ENCODE assay signal across 23 mouse cellular contexts in the genomic region with DNA sequence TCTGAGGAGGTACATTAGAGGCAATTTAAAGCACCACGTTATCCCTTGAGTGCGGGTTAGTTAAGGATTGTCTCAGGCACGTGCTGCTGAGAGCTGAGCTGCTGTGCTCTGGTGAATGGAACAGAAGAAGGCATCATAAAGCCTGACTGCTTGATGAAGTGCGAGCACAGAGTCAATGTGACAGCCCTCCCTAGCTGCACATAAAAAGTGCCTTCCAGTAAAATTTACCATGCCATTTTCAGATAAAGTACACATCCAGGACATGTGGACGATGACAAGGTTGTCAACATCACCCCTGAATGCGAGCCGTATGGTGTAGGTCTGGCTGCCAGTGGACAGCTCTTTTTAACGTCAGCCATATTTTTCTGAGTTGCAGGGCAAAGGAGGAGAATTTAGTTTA. TPM values are rescaled to one million over a fixed set of nuclear protein-coding genes. Genes with fewer than 3 reads are reported as not detected.
DNase-seq lines count a peak whose midpoint lies in the region; ATAC-seq lines count a peak whose summit lies in the region.
"Had no signal": no experiment of that assay in that cellular context is flagged by ENCODE, and none has a peak within 500 bp of the region (broad histone marks: within the 10 kb centered on the region; RNA-seq: fewer than 3 reads in every experiment).

No protein-coding gene starts in this region.

- H3K27me3 ChIP-seq in hindbrain, embryonic 15.5 days = no peaks in the 10 kb centered on the region
- no peaks in the 10 kb centered on the region for H3K27me3 ChIP-seq in hindbrain, embryonic 11.5 days (ENCODE audit: control insufficient read depth, insufficient read depth, low read length)
- H3K27me3 ChIP-seq in lung, embryonic 16.5 days (ENCODE audit: control insufficient read depth, insufficient read depth, low read depth, low read length) = no peaks in the 10 kb centered on the region
- H3K27me3 ChIP-seq in limb, embryonic 13.5 days = no peaks in the 10 kb centered on the region
- H3K27me3 ChIP-seq in intestine, embryonic 15.5 days (replicated peaks) = no peaks in the 10 kb centered on the region
- H3K27me3 ChIP-seq: CH12.LX; forebrain, embryonic 12.5 days; liver, embryonic 15.5 days had no signal

- H3K27ac ChIP-seq in hindbrain, embryonic 15.5 days (replicated peaks) = no peak overlapping the region
- no peak overlapping the region for H3K27ac ChIP-seq in hindbrain, embryonic 11.5 days (ENCODE audit: low read depth, low read length)
- H3K27ac ChIP-seq in lung, embryonic 16.5 days (ENCODE audit: low read length) = peak overlapping the region; percentile 37; the same call in 1 of the 2 replicates
- H3K27ac ChIP-seq in limb, embryonic 13.5 days = peak overlapping the region; percentile 75
- H3K27ac ChIP-seq in intestine, embryonic 15.5 days = no peak overlapping the region
- H3K27ac ChIP-seq: forebrain, embryonic 12.5 days; heart, adult 2 months; liver, embryonic 15.5 days; midbrain, embryonic 10.5 days had no signal

- H3K4me3 ChIP-seq in hindbrain, embryonic 15.5 days = no peak overlapping the region
- no peak overlapping the region for H3K4me3 ChIP-seq in hindbrain, embryonic 11.5 days (ENCODE audit: low read depth, low read length)
- no peak overlapping the region for H3K4me3 ChIP-seq in lung, embryonic 16.5 days (ENCODE audit: low read length)
- no peak overlapping the region for H3K4me3 ChIP-seq in limb, embryonic 13.5 days
- no peak overlapping the region for H3K4me3 ChIP-seq in intestine, embryonic 15.5 days (replicated peaks)
- H3K4me3 ChIP-seq: forebrain, embryonic 12.5 days; heart, adult 2 months; liver, embryonic 15.5 days; midbrain, embryonic 10.5 days had no signal

- no peaks in the 10 kb centered on the region for H3K36me3 ChIP-seq in hindbrain, embryonic 15.5 days
- no peaks in the 10 kb centered on the region for H3K36me3 ChIP-seq in hindbrain, embryonic 11.5 days (ENCODE audit: control insufficient read depth, insufficient read depth, low read length)
- H3K36me3 ChIP-seq in lung, embryonic 16.5 days (ENCODE audit: control insufficient read depth, insufficient read depth, low read length) = no peaks in the 10 kb centered on the region
- H3K36me3 ChIP-seq in limb, embryonic 13.5 days = no peaks in the 10 kb centered on the region
- H3K36me3 ChIP-seq in intestine, embryonic 15.5 days = no peaks in the 10 kb centered on the region
- H3K36me3 ChIP-seq: forebrain, embryonic 12.5 days; liver, embryonic 15.5 days; midbrain, embryonic 10.5 days had no signal

- no peak for DNase-seq in hindbrain, embryonic 11.5 days (ENCODE audit: low spot score)
- no peak for DNase-seq in lung, adult 18-20 months
- DNase-seq in cerebellum, adult 11-12 months = no peak
- DNase-seq: adrenal gland, postnatal 36 days; cerebellum, adult 18-20 months; cerebellum, postnatal 25 days; gastrocnemius, postnatal 14 days; heart, adult 2 months; kidney, postnatal 25 days; left cerebral cortex, postnatal 4 days; lung, postnatal 4 days; right cerebral cortex, postnatal 14 days; spleen, adult 18-20 months; thymus, postnatal 36 days had no signal

- ATAC-seq in hindbrain, embryonic 15.5 days (ENCODE audit: low FRiP score, low read depth) = 0 out of 2 replicates have a peak, but pooled peaks have one; percentile 6
- ATAC-seq in hindbrain, embryonic 11.5 days (ENCODE audit: low FRiP score) = no peak
- ATAC-seq in lung, embryonic 16.5 days (ENCODE audit: low read depth) = peak; percentile 79
- ATAC-seq in limb, embryonic 13.5 days (ENCODE audit: low FRiP score, low read depth) = peak; percentile 88
- ATAC-seq in intestine, embryonic 15.5 days = no peak
- ATAC-seq: intestine, embryonic 16.5 days had no signal

- no peaks in the 10 kb centered on the region for H3K9me3 ChIP-seq in hindbrain, embryonic 15.5 days
- H3K9me3 ChIP-seq in hindbrain, embryonic 11.5 days (ENCODE audit: control insufficient read depth, low read length) = no peaks in the 10 kb centered on the region
- H3K9me3 ChIP-seq in lung, embryonic 16.5 days (ENCODE audit: control insufficient read depth, low read length) = no peaks in the 10 kb centered on the region
- H3K9me3 ChIP-seq in limb, embryonic 13.5 days = no peaks in the 10 kb centered on the region
- H3K9me3 ChIP-seq in intestine, embryonic 15.5 days = no peaks in the 10 kb centered on the region
- H3K9me3 ChIP-seq: forebrain, embryonic 12.5 days; liver, embryonic 15.5 days; midbrain, embryonic 10.5 days had no signal

- 0 out of 2 replicates have a peak, but pooled peaks cover 5% of the 10 kb centered on the region for H3K4me1 ChIP-seq in hindbrain, embryonic 15.5 days (replicated peaks)
- no peaks in the 10 kb centered on the region for H3K4me1 ChIP-seq in hindbrain, embryonic 11.5 days (replicated peaks; ENCODE audit: control insufficient read depth, insufficient read depth, low read length)
- H3K4me1 ChIP-seq in lung, embryonic 16.5 days (replicated peaks; ENCODE audit: control insufficient read depth, insufficient read depth, low read length) = peaks cover 14% of the 10 kb centered on the region
- H3K4me1 ChIP-seq in limb, embryonic 13.5 days = peaks cover 23% of the 10 kb centered on the region
- no peaks in the 10 kb centered on the region for H3K4me1 ChIP-seq in intestine, embryonic 15.5 days (replicated peaks)
- H3K4me1 ChIP-seq: forebrain, embryonic 12.5 days; liver, embryonic 15.5 days; midbrain, embryonic 10.5 days had no signal

- 68% methylated on average over 8 of the region's 8 CpGs for WGBS in hindbrain, embryonic 15.5 days
- 83% methylated on average over 8 of the region's 8 CpGs for WGBS in hindbrain, embryonic 11.5 days
- 19% methylated on average over 8 of the region's 8 CpGs for WGBS in lung, embryonic 16.5 days
- 15% methylated on average over 8 of the region's 8 CpGs for WGBS in limb, embryonic 13.5 days
- WGBS in intestine, embryonic 15.5 days = 51% methylated on average over 8 of the region's 8 CpGs

- H3K4me2 ChIP-seq in hindbrain, embryonic 15.5 days = no peak overlapping the region
- no peak overlapping the region for H3K4me2 ChIP-seq in hindbrain, embryonic 11.5 days (replicated peaks; ENCODE audit: low read depth, low read length)
- peak overlapping the region; percentile 11; the same call in 1 of the 2 replicates for H3K4me2 ChIP-seq in lung, embryonic 16.5 days (ENCODE audit: low read depth, low read length)
- H3K4me2 ChIP-seq in limb, embryonic 13.5 days (replicated peaks) = peak overlapping the region; percentile 19
- no peak overlapping the region for H3K4me2 ChIP-seq in intestine, embryonic 15.5 days (replicated peaks)
- H3K4me2 ChIP-seq: forebrain, embryonic 12.5 days; liver, embryonic 15.5 days had no signal

- H3K9ac ChIP-seq in hindbrain, embryonic 15.5 days = no peak overlapping the region
- H3K9ac ChIP-seq in hindbrain, embryonic 11.5 days (ENCODE audit: low read depth, low read length) = no peak overlapping the region
- H3K9ac ChIP-seq in lung, embryonic 16.5 days (ENCODE audit: low read length) = no peak overlapping the region
- H3K9ac ChIP-seq in limb, embryonic 13.5 days = no peak overlapping the region
- H3K9ac ChIP-seq in intestine, embryonic 15.5 days = no peak overlapping the region
- H3K9ac ChIP-seq: forebrain, embryonic 12.5 days; liver, embryonic 15.5 days had no signal

RNA-seq across cellular contexts. Expression of a gene that starts 35.6 kb away (rescaled TPM):
- 20.7 and 24.9 TPM in 2 replicates for polyA plus RNA-seq in hindbrain, embryonic 15.5 days (2015; fragmentation: Nextera tagmentation; extraction: Ambion mirVana)
- 8.7 and 10.4 TPM in 2 replicates for polyA plus RNA-seq in hindbrain, embryonic 11.5 days (2014; fragmentation: Nextera tagmentation; extraction: Ambion mirVana)
- 6.7 and 8.1 TPM in 2 replicates for polyA plus RNA-seq in lung, embryonic 16.5 days (2015; fragmentation: Nextera tagmentation; extraction: Ambion mirVana)
- polyA plus RNA-seq in limb, embryonic 13.5 days (2015; fragmentation: Nextera tagmentation; extraction: Ambion mirVana) = 10.2 and 10.3 TPM in 2 replicates
- polyA plus RNA-seq in intestine, embryonic 15.5 days (2015; fragmentation: Nextera tagmentation; extraction: Ambion mirVana) = 4.9 and 5.6 TPM in 2 replicates

Comparison
In these comparisons a context has a peak if more than half of its experiments do, and no peak if none do; other contexts are left out.
1. ATAC-seq: peak in hindbrain, embryonic 15.5 days (single experiment), lung, embryonic 16.5 days (single experiment) and limb, embryonic 13.5 days (single experiment); none in hindbrain, embryonic 11.5 days (single experiment) and intestine, embryonic 15.5 days (single experiment).
2. H3K27ac ChIP-seq: peak in lung, embryonic 16.5 days (single experiment) and limb, embryonic 13.5 days (single experiment); none in hindbrain, embryonic 15.5 days (single experiment), hindbrain, embryonic 11.5 days (single experiment) and intestine, embryonic 15.5 days (single experiment).
3. H3K4me2 ChIP-seq: peak in lung, embryonic 16.5 days (single experiment) and limb, embryonic 13.5 days (single experiment); none in hindbrain, embryonic 15.5 days (single experiment), hindbrain, embryonic 11.5 days (single experiment) and intestine, embryonic 15.5 days (single experiment).